Mouse (Mus musculus) left cerebral cortex, adult 9 months (tissue): ENCODE data around the gene Mrpl36.

Experiments used
- DNase-seq, 2 experiments: peaks; one replicate each; pipeline ENCODE4 v3.0.0; 2022; ENCODE audit warnings: low spot score in 2 of 2

Mrpl36 gene

DNA sequence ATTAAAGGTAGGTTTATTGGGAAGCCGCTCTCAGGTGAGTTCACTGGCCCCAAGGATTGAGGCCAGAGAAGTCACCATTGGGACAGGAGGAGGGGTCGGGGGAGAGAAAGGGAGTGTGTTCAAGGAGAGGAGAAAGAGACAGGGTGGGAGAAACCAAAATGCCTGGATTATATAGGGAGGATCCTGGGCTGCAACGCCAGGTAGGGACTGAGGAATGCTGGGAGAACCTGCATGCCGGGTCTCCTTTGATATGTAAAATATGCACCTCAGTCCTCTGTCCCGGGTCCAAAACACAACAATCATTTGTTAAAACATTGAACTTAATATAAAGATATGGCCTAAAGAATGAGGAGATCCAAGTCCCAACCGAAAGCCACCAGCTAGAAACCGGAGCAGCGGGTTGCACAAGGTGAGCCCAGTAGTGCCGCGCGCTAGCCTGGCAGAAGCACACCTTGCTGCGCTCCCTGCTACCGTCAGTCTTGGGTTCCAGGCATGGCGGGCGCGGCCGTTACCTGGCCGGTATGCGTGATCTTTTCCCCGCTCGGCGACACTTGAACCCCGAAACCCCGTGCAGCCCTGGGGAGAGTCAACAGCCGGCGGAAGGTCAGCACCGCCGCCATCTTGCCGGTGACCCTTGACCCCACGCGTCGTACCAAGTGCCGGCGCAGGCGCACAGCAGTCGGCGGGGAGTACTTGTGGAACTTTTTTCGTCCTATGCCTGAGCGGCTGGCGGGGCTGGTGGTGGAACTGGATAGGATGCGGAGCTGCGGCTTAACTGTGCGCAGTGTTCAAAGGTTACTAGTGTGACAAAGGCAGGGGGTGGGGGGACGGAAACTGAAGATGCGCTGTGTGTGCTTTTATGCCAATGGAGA lies at the start of gene Mrpl36, which contains the start of gene Ndufs6:
Gene Mrpl36, plus strand, starts transcription at position 687 of the 872 bp plus-strand sequence.
Gene Ndufs6, minus strand, starts transcription at position 716 of the 872 bp plus-strand sequence.
- DNase-seq = peak; percentile 83 to 92

DNA sequence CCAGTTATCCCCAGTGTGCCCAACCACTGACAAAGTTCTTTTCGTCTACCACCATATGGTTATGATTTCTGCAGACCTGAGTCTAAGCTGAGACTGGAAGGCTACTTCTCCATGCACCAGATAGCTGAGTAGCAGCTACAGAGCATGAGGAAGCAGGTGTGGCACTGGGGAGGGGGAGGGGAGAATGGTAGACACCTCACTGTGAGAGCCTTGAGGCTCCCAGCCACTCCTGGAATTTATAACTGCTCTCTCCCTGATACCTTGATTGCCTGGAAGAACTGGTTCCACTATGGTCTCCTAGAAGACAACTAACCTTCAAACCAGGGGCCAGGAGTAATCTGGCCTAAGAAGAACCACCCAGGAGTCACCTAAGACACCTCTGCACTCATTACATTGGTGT lies 49.1 kb upstream of the Mrpl36 start:
- no peak for DNase-seq

- no peak for DNase-seq
Observed at GRCm38 (mm10) chr13:73282407-73282806, 45.9 kb upstream of the Mrpl36 start.

DNA sequence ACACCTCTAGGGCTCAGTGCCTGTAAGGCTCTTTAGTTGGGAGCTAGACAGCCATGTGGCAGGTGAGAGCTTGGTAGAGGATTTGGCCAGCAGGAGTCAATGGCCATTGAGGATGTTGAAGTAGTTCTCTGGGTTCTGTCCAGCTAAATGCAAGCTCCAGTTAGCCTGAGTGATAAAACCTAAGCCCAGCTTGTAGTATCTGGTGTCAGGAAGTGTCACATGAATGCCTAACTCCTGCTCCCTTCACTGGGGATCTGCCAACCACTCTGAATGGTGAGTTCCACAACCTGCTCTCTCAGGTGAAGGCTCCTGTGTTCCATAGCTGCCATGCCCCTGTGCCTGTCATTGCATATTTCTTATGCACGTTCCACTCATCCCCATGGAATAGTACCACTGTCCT lies 44.8 kb upstream of the Mrpl36 start:
- no peak for DNase-seq

DNA sequence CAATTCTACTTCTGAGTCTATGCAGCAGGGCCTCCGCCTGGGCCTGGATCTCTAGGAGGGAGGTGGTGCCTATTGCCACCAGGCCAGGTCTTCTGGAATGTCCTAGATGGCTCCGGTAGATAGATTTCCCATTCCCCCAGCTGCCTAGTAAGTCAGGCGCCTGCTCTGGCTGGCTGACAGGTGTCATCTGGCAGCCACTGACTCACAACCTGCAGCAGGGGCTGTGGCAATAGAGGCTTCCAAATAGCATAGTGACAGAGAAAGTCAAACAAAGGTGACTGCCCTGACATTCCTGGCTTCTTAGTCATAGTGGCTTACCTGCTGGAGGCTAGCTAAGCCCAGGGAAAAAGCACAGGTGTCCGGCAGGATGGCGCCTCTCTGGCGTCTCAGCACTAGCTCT lies 38.1 kb upstream of the Mrpl36 start:
- DNase-seq = no peak

GRCm38 (mm10) chr13:73291102-73291501 lies 37.2 kb upstream of the Mrpl36 start:
- no peak for DNase-seq

GRCm38 (mm10) chr13:73298717-73299116 lies 29.6 kb upstream of the Mrpl36 start:
- DNase-seq = no peak

DNA sequence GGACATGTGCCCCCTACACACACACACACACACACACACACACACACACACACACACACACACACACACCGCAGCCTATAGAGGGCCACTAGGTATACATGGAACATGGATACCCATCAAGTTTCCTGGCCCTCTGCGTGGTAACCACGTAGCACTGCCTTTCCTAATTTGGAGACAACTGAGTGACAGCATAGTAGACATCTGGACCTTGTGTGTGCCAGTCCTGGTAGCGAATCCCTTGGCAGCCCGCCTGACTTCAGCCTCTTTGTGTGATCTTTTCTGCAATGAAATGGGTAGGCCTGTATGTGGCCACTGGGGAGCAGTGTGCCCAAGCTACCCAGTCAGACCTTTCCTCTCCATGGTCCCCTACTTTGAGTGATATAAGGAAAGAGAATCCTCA lies 29.0 kb upstream of the Mrpl36 start:
- DNase-seq = no peak

GRCm38 (mm10) chr13:73304729-73305128 lies 23.6 kb upstream of the Mrpl36 start:
- DNase-seq = no peak

DNA sequence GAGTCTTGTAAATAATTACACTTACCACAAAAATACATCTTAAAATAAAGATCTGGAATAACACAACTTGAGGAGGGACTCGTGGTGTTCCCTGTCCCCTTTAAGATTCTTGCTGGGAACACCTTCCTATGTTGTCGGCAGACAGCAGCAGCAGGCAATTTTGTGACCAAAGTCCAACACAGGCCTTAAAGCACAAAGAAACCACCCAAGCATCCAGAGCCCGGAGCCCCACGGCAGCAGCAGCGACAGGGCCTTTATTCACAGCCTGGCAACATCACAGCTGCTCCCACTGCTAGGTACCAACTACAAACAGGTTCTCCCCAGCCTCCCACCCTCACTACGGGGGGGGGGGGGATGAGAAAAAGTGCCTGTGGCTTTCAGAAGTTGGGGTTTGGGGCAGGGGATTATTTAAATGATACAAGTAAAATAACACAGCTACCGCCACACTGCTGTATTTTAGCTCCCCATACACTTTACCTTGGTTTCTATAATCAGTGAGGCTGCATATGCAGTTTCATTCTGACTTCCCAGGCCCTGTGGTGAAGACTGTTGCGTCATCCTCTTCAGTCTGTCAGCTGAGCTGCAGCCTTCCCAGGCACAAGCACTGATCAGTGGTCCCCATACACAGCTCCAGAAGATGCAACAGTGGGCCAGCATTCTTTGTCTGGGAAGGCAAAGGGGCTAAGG lies 22.8 kb upstream of the Mrpl36 start:
- no peak for DNase-seq

DNA sequence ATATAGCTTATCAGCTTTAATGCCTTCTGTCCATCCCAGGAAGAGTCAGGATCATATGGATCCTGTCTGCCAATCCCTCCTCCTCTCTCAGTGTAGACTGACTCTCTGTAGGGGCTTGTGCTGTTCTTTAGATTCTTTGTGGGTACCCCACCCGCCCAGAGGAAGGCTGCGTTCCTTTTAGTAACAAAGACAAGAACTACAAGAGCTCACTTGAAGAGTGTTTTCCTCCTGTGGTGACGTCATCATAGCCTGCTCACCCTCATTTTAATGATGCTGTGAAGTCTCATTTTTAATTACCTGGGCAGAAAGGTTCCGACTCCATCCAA lies 22.3 kb upstream of the Mrpl36 start:
- DNase-seq = no peak

DNA sequence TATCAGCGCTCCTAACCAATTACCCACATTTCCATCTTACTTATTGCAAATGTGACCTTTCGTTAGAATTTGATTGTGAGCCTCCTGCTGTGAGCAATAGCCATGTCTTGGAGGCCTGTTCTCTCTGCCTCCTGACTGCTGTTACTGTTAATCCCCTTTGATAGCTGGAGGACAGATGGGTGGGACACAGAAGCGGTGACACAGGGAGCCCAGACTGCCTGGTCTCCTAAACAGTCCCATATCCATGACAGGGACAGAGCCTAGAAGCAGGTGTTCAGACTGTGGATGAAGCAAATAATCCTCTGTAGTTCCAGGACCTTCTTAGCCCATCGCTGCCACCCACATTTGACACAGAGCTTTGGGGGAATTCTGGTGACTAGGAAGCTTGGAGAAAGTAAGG lies 21.9 kb upstream of the Mrpl36 start:
- no peak for DNase-seq

- DNase-seq = peak in 1 of 2 experiments; percentile 12
Observed at GRCm38 (mm10) chr13:73310183-73310929, 18.0 kb upstream of the Mrpl36 start.

GRCm38 (mm10) chr13:73320048-73320447 lies 8.3 kb upstream of the Mrpl36 start:
- DNase-seq = no peak

- DNase-seq = no peak
Observed at GRCm38 (mm10) chr13:73322626-73323025, 5.7 kb upstream of the Mrpl36 start.

DNA sequence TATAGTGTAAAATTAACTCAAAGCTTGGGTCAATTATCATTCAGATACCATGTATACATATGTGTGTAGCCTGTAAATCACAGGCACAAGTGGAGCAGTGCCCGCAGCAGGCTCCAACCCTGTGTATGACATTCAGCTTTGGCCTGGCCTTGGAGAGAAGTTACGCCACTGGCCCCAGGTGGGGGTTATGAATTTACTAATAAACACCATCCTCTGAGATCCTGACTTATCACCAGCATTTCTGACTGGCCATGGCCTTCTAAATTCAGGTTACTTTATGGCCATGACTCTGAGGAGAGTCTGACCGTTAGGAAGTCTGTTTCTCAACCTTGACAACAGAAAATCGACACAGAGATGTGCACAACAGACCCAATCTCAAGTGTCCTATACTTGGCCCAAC lies 4.9 kb upstream of the Mrpl36 start:
- DNase-seq = no peak

GRCm38 (mm10) chr13:73330844-73331501 lies 2.7 kb downstream of the Mrpl36 start:
- DNase-seq = peak; percentile 62 to 90

- no peak for DNase-seq
Observed at GRCm38 (mm10) chr13:73331736-73332135, 3.4 kb downstream of the Mrpl36 start.

DNA sequence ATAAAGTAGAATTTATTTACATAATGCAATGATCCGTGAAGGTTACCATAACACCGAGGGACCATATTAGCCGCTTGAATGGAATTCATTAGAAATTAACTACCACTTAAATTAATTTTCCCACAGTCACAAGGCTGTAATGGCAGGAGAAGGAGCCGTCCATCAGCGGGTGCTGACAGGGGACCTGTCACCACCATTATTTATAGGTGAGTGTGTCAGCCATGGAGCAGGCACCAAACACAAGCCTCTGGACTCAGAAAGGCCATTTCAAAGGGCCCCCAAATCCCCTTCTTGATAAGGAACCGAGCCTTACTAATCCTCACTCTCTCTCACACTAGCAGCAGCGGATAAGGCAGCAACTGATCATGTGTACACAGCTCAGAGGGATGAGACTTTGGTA lies 8.4 kb downstream of the Mrpl36 start:
- no peak for DNase-seq

GRCm38 (mm10) chr13:73345102-73345890 lies 17.0 kb downstream of the Mrpl36 start:
- no peak for DNase-seq

- DNase-seq = no peak
Observed at GRCm38 (mm10) chr13:73346131-73346530, 17.8 kb downstream of the Mrpl36 start.
